Mouse (Mus musculus) heart, embryonic 16.5 days (tissue): ENCODE data around the gene Plin3. TPM values are rescaled to one million over a fixed set of nuclear protein-coding genes. Genes with fewer than 3 reads are reported as not detected.

Experiments
- ATAC-seq: fragments of 200-750 bp; cut with Nextera tagmentation; replicated peaks from 2 replicates; pipeline ENCODE4 v1.8.0; 2017; ENCODE audit warnings: moderate number of reproducible peaks; ENCODE audit not compliant: insufficient read depth, low FRiP score; ENCODE audit errors: extremely low read depth
- H3K27ac ChIP-seq: fragments of 300-500 bp; sonication (generic); 2 replicates; pipeline ENCODE4 v1.5.1; 2014; ENCODE audit warnings: mild to moderate bottlenecking, low read length, control low read depth, moderate library complexity
- H3K27me3 ChIP-seq: fragments of 300-500 bp; sonication (generic); 2 replicates; pipeline ENCODE4 v1.6.1; 2014; ENCODE audit warnings: low read length, mixed read lengths; ENCODE audit not compliant: control insufficient read depth, insufficient read depth
- H3K36me3 ChIP-seq: fragments of 300-500 bp; sonication (generic); 2 replicates; pipeline ENCODE4 v1.6.1; 2014; ENCODE audit not compliant: control insufficient read depth, insufficient read depth
- H3K4me1 ChIP-seq: fragments of 300-500 bp; sonication (generic); 2 replicates; pipeline ENCODE4 v1.6.1; 2014; ENCODE audit warnings: low read length, mixed read lengths; ENCODE audit not compliant: control insufficient read depth, insufficient read depth
- H3K4me2 ChIP-seq: fragments of 300-500 bp; sonication (generic); 2 replicates; pipeline ENCODE4 v1.6.1; 2014; ENCODE audit warnings: low read depth, mild to moderate bottlenecking, control low read depth, low read length
- H3K4me3 ChIP-seq: fragments of 300-500 bp; sonication (generic); 2 replicates; pipeline ENCODE4 v1.5.1; 2014; ENCODE audit warnings: mild to moderate bottlenecking, control low read depth, low read length
- H3K9ac ChIP-seq: fragments of 300-500 bp; sonication (generic); 2 replicates; pipeline ENCODE4 v1.6.1; 2014; ENCODE audit warnings: low read length, control low read depth
- H3K9me3 ChIP-seq: fragments of 300-500 bp; sonication (generic); replicated peaks from 2 replicates; pipeline ENCODE4 v1.6.1; 2016; ENCODE audit warnings: low read length; ENCODE audit not compliant: control insufficient read depth
- WGBS: fragments of 180-500 bp; shearing (Covaris S2); extraction: QIAGEN DNeasy Blood & Tissue Kit; methylation state at CpG from one replicate; pipeline ENCODE4 v1.1.7; 2014; 5-methylcytosine and 5-hydroxymethylcytosine counted together
- polyA plus RNA-seq: library from polyadenylated mRNA; unstranded; fragments of >200 nt; fragmentation: Nextera tagmentation; extraction: Ambion mirVana; gene quantifications from 2 replicates; pipeline ENCODE4 v1.2.1, GENCODE M21; 2015

The Plin3 gene
- polyA plus RNA-seq, 1 experiment from 2014 or later: 89.4 TPM

GRCm38 (mm10) chr17:56255429-56255828 is 37.2 kb downstream of the Plin3 start:
- 20% methylated on average over 9 of the region's 9 CpGs for WGBS
- Histone ChIP-seq H3K27me3 (no peaks in the 10 kb centered on the region), H3K9me3 (no peaks in the 10 kb centered on the region), H3K4me3 (peak overlapping the region; percentile 21), H3K4me1 (peaks cover 34% of the 10 kb centered on the region), H3K9ac (no peak overlapping the region), H3K4me2 (peak overlapping the region; percentile 91), H3K36me3 (peaks cover 16% of the 10 kb centered on the region), H3K27ac (peak overlapping the region; percentile 99)
- no peak for ATAC-seq

GRCm38 (mm10) chr17:56254695-56255094 is 38.0 kb downstream of the Plin3 start:
- no peak overlapping the region for H3K4me3 ChIP-seq
- no peak overlapping the region for H3K27ac ChIP-seq
- WGBS: 70% methylated on average over 4 of the region's 4 CpGs
- H3K9me3 ChIP-seq: no peaks in the 10 kb centered on the region
- H3K4me2 ChIP-seq: no peak overlapping the region
- H3K36me3 ChIP-seq: peaks cover 9% of the 10 kb centered on the region
- ATAC-seq: no peak
- H3K9ac ChIP-seq: no peak overlapping the region
- H3K4me1 ChIP-seq: peaks cover 27% of the 10 kb centered on the region
- H3K27me3 ChIP-seq: no peaks in the 10 kb centered on the region

- Histone ChIP-seq H3K36me3 (no peaks in the 10 kb centered on the region), H3K9me3 (no peaks in the 10 kb centered on the region), H3K27me3 (no peaks in the 10 kb centered on the region), H3K4me1 (0 out of 2 replicates have a peak, but pooled peaks cover 4% of the 10 kb centered on the region), H3K4me3 (no peak overlapping the region), H3K27ac (no peak overlapping the region), H3K9ac (no peak overlapping the region), H3K4me2 (no peak overlapping the region)
- WGBS: 24% methylated on average over 6 of the region's 6 CpGs
- ATAC-seq: no peak
These were observed 41.4 kb downstream of the Plin3 start for GRCm38 (mm10) chr17:56251136-56251829.

GRCm38 (mm10) chr17:56245608-56246007 is 47.1 kb downstream of the Plin3 start:
- no peak overlapping the region for H3K27ac ChIP-seq
- H3K4me2 ChIP-seq: no peak overlapping the region
- 65% methylated on average over 7 of the region's 7 CpGs for WGBS
- H3K9ac ChIP-seq: no peak overlapping the region
- H3K4me3 ChIP-seq: no peak overlapping the region
- H3K36me3 ChIP-seq: no peaks in the 10 kb centered on the region
- no peaks in the 10 kb centered on the region for H3K4me1 ChIP-seq
- H3K9me3 ChIP-seq: no peaks in the 10 kb centered on the region
- no peak for ATAC-seq
- peaks cover 12% of the 10 kb centered on the region for H3K27me3 ChIP-seq

GRCm38 (mm10) chr17:56241541-56242401 is 50.9 kb downstream of the Plin3 start:
- no peaks in the 10 kb centered on the region for H3K36me3 ChIP-seq
- peaks cover 12% of the 10 kb centered on the region for H3K27me3 ChIP-seq
- 1% methylated on average over 33 of the region's 33 CpGs for WGBS
- no peaks in the 10 kb centered on the region for H3K9me3 ChIP-seq
- no peak overlapping the region for H3K4me3 ChIP-seq
- no peak overlapping the region for H3K27ac ChIP-seq
- peak; percentile 83 for ATAC-seq
- H3K4me2 ChIP-seq: no peak overlapping the region
- no peak overlapping the region for H3K9ac ChIP-seq
- H3K4me1 ChIP-seq: no peaks in the 10 kb centered on the region

- 2% methylated on average over 14 of the region's 14 CpGs for WGBS
- Histone ChIP-seq H3K4me3 (no peak overlapping the region), H3K27me3 (no peaks in the 10 kb centered on the region; the same call in 1 of the 2 replicates), H3K9ac (no peak overlapping the region), H3K4me2 (no peak overlapping the region), H3K36me3 (no peaks in the 10 kb centered on the region), H3K9me3 (no peaks in the 10 kb centered on the region), H3K27ac (no peak overlapping the region), H3K4me1 (no peaks in the 10 kb centered on the region)
- no peak; the same call in 1 of the 2 replicates for ATAC-seq
These were observed 58.7 kb downstream of the Plin3 start for GRCm38 (mm10) chr17:56233818-56234469.

- ATAC-seq: no peak
- H3K4me2 ChIP-seq: no peak overlapping the region
- 51% methylated on average over 8 of the region's 8 CpGs for WGBS
- H3K4me3 ChIP-seq: no peak overlapping the region
- H3K9ac ChIP-seq: no peak overlapping the region
- no peak overlapping the region for H3K27ac ChIP-seq
- no peaks in the 10 kb centered on the region; the same call in 1 of the 2 replicates for H3K27me3 ChIP-seq
- H3K36me3 ChIP-seq: no peaks in the 10 kb centered on the region
- H3K9me3 ChIP-seq: no peaks in the 10 kb centered on the region
- no peaks in the 10 kb centered on the region for H3K4me1 ChIP-seq
These were observed 59.3 kb downstream of the Plin3 start for GRCm38 (mm10) chr17:56233389-56233788.

- 55% methylated on average over 10 of the region's 10 CpGs for WGBS
- ATAC-seq: no peak
- Histone ChIP-seq H3K4me2 (no peak overlapping the region), H3K27me3 (no peaks in the 10 kb centered on the region; the same call in 1 of the 2 replicates), H3K4me1 (no peaks in the 10 kb centered on the region), H3K9me3 (no peaks in the 10 kb centered on the region), H3K27ac (no peak overlapping the region), H3K36me3 (no peaks in the 10 kb centered on the region), H3K4me3 (no peak overlapping the region), H3K9ac (no peak overlapping the region)
These were observed 62.7 kb downstream of the Plin3 start for GRCm38 (mm10) chr17:56229943-56230342.
